Mouse (Mus musculus): ENCODE measurements at regions not wholly inside any gene's neighbourhood (a gene's known extent, or its start where the extent isn't known, plus 50 kb on each side); places are given as distances from the start of the nearest gene placed in this dataset.

DNA sequence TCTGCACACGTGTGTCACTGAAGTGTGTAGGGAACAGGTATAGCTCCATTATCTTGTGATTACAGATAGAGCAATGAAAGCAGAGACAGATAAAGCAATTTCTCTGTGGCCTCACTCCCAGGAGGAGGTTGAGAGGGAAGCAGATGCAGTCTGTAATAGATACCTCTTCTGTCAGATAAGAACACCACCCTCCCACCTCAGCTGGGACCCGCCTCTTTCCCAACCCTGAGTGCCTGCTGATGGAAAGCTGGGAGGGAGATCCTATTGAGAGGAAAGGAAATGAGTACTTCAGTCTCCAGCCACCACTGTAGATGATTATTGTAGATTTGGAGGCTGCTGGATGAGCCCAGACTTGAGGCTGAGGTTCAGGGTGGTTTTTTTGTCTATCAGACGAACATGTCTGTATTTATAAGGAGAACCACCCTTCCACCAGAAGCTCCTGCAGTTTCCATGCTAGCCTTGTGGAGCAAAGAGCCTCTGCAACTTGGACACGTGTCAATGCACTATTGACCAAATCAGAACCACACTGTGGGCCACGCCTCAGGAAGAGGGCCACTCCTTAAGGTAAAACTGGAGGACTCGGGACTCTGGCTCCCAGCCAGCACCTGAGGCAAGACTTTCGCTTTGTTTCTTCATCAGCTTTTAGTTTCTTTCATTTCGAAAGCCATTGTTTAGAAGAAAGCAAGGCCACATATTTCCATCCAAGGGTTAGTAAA lies 55.3 kb upstream of the Plekha5 start:
- DNase-seq: peak; percentile 21

DNA sequence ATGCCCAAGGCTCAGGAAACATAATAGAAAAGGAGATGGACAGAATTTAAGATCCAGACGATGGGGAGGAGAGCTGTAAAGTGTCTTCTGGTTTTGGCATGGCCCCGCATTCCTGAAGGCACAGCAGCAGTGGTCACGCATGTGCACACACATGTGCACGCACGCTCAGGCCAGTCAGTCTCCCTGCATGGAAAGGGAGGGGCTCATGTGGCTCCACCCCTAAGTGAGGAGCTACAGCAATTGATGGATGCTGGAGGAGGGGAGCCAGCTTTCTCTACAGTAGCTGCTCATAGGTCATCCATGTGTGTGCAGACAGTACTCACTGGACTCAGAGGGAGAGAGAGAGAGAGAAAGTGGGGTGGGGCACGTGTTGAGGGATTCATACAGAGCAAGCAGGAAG lies 56.6 kb upstream of the Plekha5 start:
- no peak for DNase-seq

DNA sequence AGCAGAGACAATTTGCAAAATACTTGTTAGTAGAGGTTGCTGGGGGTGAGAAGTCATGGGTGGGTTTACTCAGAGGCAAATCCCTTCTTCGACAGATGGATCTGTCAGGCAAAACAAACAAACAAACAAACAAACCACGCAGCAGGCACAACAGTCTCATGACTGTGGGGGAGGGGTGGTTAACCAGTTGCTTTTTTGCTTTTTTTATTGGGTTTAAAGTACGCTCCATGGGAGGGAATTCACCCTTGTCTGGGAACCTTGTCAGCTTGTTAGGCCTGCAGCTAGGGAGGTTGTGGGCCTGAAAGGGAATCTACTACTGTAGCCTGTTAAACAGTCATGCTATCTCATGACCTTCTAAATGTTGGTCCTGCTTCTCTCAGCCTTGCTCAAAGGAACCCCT lies 57.1 kb upstream of the Plekha5 start:
- no peak for DNase-seq

DNA sequence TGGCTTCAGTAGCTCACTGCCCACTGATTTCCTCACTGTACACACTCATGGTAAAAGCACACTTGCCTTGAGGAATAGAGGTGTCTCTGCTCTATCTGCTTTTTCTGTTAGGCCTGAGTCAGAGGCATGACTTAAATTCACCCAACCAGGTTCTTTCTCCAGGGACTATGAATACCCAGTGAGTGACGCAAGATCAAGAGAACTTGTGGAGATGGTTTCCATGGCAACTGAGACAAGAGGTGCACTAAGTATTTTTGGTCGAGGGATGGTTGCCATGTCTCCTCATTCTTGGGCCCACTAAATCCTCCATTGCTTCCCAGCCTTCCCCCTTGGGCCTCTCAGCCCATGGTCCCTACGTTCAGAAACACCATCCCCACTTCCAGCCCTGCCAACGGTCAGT lies 62.9 kb upstream of the Plekha5 start:
- DNase-seq: no peak

DNA sequence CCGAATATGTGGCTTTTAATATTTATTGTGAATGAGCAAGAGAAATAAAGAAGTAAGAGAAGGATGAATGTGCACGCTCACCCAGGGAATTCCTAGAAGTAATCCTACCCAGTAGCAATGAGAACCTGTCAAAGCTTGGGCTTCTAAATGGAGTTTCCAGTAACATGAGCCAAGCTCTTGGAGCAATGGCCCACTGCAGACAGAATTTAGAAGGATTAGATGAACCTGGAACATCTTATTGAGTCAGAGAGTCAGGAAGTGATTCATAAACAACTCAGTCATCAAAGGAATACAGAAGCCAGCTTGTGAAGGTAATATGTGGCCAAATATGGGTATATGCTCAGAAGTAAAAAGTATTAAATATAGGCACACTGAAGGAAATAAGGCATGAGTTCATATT lies 66.0 kb upstream of the Plekha5 start:
- no peak for DNase-seq

DNA sequence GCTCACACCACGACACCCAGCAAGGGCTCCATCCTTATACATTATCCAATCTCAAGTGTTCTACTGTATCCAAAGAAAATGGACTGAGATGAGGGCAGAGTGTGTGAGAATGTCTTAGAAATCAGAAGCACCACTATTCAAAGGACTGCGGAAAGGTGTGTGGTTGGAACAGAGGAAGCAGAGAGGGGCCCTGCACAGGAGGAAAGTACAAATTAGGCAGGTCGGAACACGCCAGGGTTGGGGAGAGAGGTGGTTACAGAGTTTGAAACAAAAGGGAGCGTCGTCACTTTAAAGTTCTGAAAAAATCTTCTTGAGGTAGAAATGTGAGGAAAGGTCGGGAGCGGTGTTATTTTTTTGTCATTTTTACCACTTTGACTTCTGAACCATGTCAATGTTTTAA lies 66.6 kb upstream of the Plekha5 start:
- no peak for DNase-seq

DNA sequence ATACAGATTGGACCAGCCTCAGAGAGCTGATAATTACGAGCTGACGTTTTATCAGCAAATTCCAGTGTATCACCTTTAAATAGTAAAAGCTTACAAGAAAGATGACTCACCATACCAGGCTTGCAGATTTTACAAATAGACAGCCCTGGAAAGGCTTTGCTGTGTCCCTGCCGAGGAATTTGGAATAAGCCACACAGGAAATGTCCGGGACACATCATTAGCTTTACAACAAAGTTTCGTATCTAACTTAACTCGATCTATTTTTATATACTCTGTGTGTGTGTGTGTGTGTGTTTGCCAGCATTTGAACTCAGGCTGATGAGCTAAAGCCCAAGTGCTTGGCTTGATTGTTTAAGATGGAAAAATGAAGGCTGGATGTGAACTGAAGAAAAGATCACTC lies 69.8 kb upstream of the Plekha5 start:
- DNase-seq: no peak

DNA sequence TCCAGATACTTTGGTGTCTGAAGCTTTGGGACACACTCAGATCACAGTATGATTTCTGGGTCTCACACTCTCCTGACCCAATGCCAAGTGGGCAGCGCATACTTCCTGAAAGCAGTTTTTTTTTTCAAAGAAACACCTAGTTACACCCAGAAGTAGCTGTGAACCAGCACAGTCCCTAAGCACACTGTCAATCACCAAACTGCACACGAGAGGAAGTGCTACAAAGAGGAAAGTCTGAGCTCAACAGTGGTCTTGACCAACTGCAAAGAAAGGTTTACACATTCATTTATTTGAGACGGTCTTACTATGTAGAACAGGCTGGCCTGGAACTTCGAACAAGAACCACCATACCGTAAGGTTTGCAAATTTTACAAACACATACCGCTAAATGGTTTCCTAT lies 70.2 kb upstream of the Plekha5 start:
- DNase-seq: no peak

DNA sequence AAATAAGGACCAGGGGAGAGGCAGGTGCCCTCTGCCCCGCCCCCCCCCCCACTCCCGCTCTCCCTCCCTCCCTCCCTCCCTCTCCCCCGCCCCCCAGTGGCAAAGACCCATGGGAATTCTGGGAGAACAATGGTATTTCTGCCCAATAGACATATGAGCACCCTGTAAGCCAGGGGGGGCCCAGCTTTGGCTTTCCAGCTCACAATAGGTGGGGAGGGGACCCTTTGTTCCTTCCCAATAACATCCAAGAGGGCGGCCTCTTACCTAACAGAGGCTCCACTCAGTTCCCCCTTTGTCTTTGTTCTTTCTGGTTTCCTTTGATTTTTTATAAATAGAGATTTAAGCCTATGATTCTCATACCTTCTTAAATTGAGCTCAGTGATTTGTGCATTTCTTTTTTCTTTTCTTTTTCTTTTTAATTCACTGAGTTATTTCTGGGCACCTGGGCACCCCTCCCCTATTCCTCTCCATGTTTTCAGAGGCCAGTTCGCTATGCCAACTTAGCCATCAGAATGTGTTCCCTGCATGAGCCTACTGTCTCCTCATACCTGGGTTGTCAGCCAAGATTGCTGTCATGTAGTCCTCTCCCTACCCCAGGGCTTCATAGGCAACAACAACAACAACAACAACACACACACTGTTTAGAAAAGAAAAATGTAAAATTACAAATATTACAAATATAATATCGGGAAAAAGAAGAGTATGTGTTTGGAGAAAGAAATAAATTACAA lies 72.3 kb upstream of the Plekha5 start:
- DNase-seq: no peak

DNA sequence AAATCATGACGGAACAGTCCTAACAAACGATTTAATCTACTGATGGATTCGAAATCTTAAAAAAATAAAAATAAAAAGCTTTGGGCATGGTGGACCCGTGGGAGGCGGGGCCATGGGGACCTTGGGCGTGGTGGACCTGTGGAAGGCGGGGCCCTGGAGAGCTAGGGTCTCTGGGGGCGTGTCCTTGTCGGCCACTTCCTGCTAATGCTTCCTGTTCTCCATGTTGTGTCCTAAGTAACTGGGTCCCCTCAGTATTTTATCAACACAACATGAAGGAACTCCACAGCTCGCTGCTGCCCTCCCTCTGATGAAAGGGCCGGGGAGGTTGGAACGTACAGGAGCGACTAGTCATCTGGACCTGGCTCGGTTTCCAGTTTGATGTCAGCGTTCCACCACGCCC lies 75.3 kb upstream of the Plekha5 start:
- no peak for DNase-seq

DNA sequence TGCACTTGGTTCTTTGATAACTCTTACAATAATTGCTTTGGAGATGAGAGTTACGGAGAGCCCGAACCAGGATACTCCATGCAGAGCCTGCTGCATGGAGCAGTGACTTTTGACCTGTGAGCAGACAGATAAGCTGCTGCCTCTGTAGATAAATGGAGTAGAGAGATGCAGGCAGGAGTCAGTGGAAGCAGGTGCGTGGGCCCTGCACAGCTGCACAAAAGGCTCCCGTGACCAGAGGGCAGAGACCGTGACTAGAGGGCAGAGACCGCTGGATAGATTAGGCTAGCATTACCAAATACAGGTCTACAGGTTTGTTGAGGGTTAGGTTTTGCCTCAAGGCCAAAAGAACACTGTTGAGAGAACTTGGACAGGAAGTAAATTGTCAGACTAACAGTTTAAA lies 76.9 kb upstream of the Plekha5 start:
- DNase-seq: no peak

DNA sequence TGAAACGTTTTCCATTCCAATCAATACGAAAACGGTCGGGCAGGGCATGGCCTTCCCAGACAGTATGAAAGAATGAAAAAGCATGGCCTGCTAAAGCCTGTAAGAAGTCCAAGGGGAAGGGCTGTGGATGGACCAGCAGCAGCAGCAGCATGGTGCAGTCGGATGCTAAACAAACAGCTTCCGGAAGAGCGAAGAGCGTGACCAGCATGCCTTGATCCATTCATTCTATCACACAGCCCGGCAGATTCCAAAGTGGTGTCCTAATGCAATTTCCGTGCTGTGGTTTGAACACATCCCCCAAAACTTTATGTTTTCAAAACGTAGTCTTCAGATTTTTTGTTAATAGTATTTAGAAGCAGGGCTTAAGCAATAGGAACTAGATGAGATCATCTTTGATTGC lies 80.2 kb upstream of the Plekha5 start:
- no peak for DNase-seq

DNA sequence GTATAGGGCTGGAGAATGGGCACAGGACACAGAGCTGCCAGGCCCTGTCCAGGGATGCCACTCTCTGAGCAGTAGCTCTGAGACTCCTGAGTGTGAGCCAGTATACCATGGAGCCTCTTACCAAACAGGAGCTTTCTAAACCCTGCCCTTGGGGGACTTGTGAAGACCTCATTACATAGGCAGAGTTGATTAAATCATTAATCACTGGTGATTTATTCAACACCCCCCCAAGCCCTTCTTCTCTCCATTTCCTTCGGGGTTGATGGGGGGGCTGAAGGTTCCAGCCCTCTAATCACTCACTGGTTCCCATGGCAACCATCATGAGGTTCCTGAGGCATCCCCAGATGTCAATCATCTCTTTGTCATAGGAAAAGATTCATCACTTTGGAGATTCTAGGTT lies 81.0 kb upstream of the Plekha5 start:
- DNase-seq: no peak

DNA sequence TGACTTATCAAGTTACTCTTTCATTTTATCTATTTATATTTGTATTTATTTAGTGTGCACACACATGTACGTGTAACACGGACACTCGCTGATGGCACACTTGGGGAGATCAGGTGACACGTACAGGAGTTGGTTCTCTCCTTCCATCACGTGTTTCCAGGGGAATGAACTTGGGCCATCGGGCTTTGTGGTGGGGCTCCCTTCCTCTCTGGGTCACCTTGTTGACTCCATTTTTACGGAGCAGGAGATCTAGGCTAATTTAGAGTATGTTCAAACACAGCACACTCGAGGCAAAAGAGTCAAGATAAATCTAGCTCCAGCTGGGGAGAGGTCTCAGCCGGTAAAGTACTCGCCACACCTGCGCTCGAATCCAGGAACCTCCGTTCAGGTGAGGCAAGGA lies 84.1 kb upstream of the Plekha5 start:
- DNase-seq: no peak

DNA sequence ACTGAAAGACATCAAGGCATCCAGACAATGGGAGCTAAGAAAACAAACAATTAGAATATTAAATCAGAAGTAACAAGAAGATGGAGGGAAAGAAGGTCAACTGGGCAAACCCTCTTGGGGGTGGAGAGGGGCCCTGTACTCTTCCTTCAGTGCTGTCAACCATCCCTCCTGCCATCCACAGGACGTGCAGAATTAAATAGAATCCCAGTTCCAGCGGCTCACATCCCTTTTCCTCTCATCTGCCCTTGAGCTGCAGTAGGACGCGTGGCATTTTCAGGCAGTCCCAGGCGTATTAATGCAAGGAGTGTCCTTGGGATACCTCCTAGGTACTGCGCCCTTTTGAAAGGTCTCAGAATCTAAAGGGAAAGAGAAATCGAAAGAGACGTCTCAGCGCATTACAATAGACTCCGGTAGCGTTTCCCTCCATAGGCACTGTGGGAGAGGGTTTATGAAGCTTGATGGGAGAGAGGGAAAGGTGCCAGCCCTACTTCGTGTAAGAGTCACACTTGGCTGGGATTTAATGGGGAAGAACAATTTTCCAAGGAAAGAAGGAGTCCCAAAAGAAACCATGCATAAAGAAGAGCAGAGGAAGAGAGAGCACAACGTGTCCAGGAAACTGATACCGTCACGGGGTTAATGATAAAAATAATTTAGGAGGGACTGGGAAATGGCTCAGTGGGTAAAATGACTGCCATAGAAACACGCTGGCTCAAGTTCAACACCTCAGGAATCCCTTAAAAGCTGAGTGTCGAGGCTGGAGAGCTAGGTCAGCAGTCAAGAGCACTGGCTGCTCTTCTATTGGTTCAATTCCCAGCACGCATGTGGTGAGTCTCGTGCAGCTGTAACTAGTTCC lies 85.7 kb upstream of the Plekha5 start:
- DNase-seq: peak; percentile 45

DNA sequence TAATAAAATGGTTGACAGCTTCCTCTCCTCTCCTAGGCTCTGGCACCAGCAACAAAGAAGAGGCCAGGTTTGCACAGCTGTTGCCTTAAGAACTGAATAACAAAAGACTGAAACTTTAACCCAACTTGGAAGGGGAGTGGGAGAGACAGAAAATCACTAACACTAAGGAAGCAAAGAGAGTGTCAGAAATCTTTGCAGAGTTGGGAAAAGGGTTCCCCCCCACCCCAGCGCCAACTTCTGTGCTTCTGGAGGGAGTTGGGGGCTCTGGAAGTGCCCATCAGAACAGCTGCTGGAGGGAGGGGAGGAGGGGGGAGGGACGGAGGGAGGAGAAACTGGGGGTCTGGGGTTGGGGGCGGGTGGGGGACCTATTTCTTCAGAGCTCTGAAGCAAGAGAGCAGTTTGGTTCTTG lies 86.8 kb upstream of the Plekha5 start:
- DNase-seq: peak; percentile 12

DNA sequence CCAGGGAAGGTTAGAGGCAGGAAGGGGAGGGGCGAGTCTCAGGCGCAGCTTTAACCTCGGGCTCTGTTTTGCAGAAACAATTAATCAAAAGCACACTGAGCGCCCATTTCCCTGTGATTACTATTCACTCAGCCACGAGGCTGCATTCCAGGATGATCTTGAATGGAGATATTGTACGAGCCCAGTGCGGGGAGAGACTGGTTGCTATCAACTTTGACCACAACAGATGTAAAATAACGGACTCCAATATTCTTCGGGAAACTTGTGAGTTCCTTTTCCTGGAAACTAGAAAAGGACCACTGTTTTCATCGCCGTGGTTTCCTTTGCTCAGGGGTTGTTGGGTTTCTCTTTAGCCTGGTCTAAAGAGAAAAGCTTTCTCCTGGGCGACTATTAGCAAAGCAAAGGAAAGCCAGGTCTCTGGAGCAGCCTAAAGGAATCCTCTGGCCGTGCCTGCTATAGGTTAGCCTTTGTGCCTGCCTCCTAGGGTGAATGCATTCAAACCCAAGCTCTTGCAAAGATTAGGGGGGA lies 87.4 kb upstream of the Plekha5 start:
- DNase-seq: peak; percentile 21

DNA sequence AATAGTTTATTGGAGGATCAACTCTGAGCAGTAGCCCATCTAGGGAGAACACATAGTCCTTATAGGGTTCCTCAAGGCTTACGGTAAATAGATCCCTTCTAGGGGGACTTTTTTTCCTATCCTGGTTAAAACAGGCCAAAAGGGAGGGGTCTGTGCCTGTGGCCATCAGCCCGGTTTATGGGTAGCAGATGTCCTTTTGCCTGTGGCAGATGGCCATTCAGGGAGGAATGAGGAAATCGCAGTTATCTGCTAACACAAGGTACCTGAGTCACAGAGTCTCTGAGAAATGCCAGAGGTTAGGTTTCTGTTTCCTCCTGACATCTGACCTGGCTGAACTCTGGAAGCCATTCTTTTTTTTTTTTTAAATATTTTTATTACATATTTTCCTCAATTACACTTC lies 90.5 kb upstream of the Plekha5 start:
- no peak for DNase-seq

DNA sequence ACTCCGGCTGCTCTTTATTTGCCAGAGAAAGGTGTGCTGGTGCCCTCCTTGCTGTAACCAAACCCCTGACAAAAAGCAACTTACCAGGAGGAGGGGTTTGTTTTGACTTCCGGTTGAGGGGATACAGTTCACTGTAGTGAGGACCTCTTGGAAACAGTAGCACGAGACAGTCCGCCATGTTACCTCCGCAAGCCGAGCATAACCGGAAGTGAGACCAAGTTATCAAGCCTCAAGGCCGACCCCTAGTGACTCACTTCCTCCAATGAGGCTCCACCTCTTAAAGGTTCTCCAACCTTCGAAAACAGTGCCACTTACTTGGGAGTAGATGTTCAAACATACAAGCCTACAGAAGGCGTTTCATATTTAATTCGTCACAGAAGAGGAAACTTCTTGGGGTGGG lies 115.2 kb upstream of the Plekha5 start:
- DNase-seq: no peak

DNA sequence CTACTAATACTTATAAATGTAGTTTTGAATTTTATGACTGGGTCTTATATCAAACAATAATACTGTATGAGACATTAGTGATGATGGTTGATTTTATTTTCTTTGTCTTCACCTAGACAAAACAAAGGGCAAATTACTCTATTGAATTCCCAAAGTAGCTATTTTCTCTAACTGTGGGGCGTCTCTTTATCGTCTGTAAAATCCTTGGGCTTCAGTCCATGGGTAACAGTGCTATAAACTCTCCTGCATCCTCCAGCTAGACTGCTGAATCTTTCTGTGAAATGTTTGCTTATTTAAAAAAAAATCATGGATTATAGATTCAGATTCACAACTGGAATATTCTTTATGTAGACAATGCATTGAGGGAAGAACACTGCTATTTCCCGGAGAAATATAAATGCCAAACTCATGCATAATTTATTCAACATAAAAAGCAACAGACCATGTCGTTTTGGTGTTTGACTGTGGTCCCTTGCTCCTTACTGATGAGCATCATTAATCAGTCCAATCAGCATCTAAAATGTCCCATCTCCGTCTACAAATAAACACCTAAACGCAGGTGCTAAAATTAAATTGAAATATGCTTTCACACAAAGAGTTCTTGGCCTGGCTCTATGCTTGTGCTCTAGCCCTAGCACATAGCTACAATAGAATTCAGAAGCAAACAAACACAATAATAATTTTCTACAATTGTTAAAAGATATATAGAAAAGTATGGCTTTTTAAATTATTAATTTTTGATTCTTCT lies 116.9 kb upstream of the Plekha5 start:
- no peak for DNase-seq

DNA sequence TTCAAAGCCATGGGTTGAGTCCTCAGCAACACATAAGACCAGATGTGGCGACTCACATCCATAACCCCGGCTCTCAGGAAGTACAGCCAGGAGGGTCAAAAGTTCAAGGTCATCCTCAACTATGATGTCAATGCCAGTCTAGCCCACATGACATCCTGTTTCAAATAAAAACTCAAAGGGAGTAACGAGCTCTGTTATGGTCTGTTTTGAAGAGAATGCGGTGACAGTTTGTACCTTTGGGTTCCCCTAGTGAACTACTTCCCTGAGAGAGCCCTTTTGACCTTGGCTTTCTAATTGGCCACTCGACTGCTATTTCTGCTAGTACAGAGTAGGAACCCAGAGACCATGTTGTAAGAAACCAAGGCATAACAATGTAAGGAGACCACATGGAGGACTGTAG lies 119.7 kb upstream of the Plekha5 start:
- no peak for DNase-seq

DNA sequence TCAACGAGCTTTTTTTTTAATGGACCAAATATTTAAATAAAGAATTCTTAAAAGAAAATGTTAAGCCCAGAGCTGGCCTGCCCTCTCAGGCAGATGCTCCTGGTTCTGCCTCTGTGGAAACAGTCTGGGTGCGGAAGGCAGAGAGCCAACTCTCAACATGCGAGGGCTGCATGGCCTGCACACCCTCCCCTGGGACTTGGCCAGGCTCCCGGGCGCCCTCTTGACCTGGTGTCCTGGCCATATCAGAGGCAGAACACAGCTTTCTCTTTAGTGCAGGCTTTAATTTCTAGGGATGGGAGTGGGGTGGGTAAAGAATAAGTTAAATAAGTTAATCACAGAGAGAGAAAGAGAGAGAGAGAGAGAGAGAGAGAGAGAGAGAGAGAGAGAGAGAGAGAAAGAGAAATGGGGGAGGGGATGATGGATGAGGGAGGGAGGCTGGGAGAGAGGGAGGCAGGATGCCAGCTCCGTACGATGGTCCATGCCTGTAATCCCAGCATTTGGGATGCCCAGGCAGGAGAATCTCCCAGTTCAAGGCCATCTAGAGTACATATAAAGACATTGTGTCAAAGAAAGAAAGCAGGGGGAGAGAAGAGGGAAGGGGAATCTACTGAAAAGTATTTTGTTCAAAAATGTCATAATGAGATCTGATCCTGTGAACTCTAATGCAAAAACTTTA lies 123.2 kb upstream of the Plekha5 start:
- DNase-seq: peak; percentile 95

Data from kidney, postnatal 14 days (tissue).